Mouse (Mus musculus): Measurements from ENCODE around the gene Bmi1. TPM values are rescaled to one million over a fixed set of nuclear protein-coding genes. Genes with fewer than 3 reads are reported as not detected.

The Bmi1 gene
- polyA plus RNA-seq, 1 experiment from 2014 or later: 34.8 TPM

GRCm38 (mm10) chr2:18734394-18735127 lies 57.7 kb downstream of the Bmi1 start:
- Histone ChIP-seq H3K4me1 (replicated peaks; ENCODE audit: control insufficient read depth, insufficient read depth, low read length) (0 out of 2 replicates have a peak, but pooled peaks cover 2% of the 10 kb centered on the region), H3K9me3 (ENCODE audit: control insufficient read depth, low read length) (no peaks in the 10 kb centered on the region), H3K27ac (ENCODE audit: low read length) (no peak overlapping the region), H3K4me3 (replicated peaks; ENCODE audit: low read length) (no peak overlapping the region), H3K4me2 (ENCODE audit: low read length) (no peak overlapping the region), H3K27me3 (replicated peaks; ENCODE audit: control insufficient read depth, insufficient read depth, low read length) (peaks cover 2% of the 10 kb centered on the region; the same call in 1 of the 2 replicates), H3K9ac (replicated peaks; ENCODE audit: low read depth, low read length) (no peak overlapping the region), H3K36me3 (ENCODE audit: control insufficient read depth, insufficient read depth) (no peaks in the 10 kb centered on the region)
- ATAC-seq: no peak
- WGBS: 28% methylated on average over 5 of the region's 5 CpGs

Other genes starting within 250 kb of the Bmi1 start
- 291 TPM in 2 replicates for gene Commd3, start 4.6 kb upstream of the Bmi1 start, polyA plus RNA-seq (2015; fragmentation: Nextera tagmentation; extraction: Ambion mirVana)
- gene Spag6, start 17.0 kb downstream of the Bmi1 start, polyA plus RNA-seq (2015; fragmentation: Nextera tagmentation; extraction: Ambion mirVana): not detected in 2 replicates

All from forebrain, embryonic 16.5 days (tissue).